25 mouse cellular contexts compared by ENCODE assay signal in genomic region chr4:44963156-44963555, GRCm38 (mm10).
"Had no signal": no experiment of that assay in that cellular context is flagged by ENCODE, and none has a peak within 500 bp of the region (broad histone marks: within the 10 kb centered on the region; RNA-seq: fewer than 3 reads in every experiment).

No protein-coding gene starts in this region.

- DNase-seq: gastrocnemius, postnatal 14 days; gastrocnemius, postnatal 36 days; heart, adult 11 months; heart, adult 2 months; heart, postnatal 10 days; heart, postnatal 4 days; kidney, adult 9 months; kidney, postnatal 10 days; kidney, postnatal 4 days; liver; liver, embryonic 13.5 days had no signal

- H3K4me1 ChIP-seq: heart, embryonic 12.5 days; hindbrain, embryonic 12.5 days; intestine, embryonic 15.5 days; kidney, embryonic 15.5 days; limb, embryonic 10.5 days; limb, embryonic 12.5 days had no signal

- H3K9ac ChIP-seq: heart, embryonic 12.5 days; hindbrain, embryonic 12.5 days; hindbrain, embryonic 14.5 days; intestine, embryonic 15.5 days; kidney, embryonic 15.5 days; limb, embryonic 12.5 days; liver, embryonic 13.5 days had no signal

- H3K4me2 ChIP-seq: heart, embryonic 12.5 days; hindbrain, embryonic 12.5 days; hindbrain, embryonic 14.5 days; intestine, embryonic 15.5 days; kidney, embryonic 15.5 days; limb, embryonic 12.5 days; liver, embryonic 11.5 days; liver, embryonic 13.5 days had no signal

- H3K27me3 ChIP-seq: heart, embryonic 12.5 days; hindbrain, embryonic 12.5 days; intestine, embryonic 15.5 days; kidney, embryonic 15.5 days; limb, embryonic 12.5 days; liver, embryonic 13.5 days had no signal

- H3K9me3 ChIP-seq: heart, embryonic 12.5 days; hindbrain, embryonic 10.5 days; hindbrain, embryonic 12.5 days; intestine, embryonic 15.5 days; kidney, embryonic 15.5 days; limb, embryonic 10.5 days; limb, embryonic 12.5 days; liver, embryonic 13.5 days had no signal

- ATAC-seq: hindbrain, embryonic 16.5 days; inflammation-experienced regulatory T-cells, adult 6 months; intestine, embryonic 15.5 days; intestine, postnatal 0 days had no signal

- H3K4me3 ChIP-seq: heart, adult 2 months; heart, embryonic 12.5 days; hindbrain, embryonic 10.5 days; hindbrain, embryonic 12.5 days; intestine, embryonic 15.5 days; kidney, embryonic 15.5 days; layer of hippocampus, adult 2 months; left cerebral cortex, adult 2 months; limb, embryonic 10.5 days; limb, embryonic 12.5 days; liver, embryonic 13.5 days had no signal

- H3K36me3 ChIP-seq: heart, embryonic 12.5 days; hindbrain, embryonic 10.5 days; hindbrain, embryonic 12.5 days; intestine, embryonic 15.5 days; kidney, embryonic 15.5 days; limb, embryonic 10.5 days; limb, embryonic 12.5 days; liver, embryonic 13.5 days had no signal

- H3K27ac ChIP-seq: heart, adult 2 months; hindbrain, embryonic 10.5 days; hindbrain, embryonic 12.5 days; hindbrain, embryonic 14.5 days; intestine, embryonic 15.5 days; kidney, embryonic 15.5 days; layer of hippocampus, adult 2 months; left cerebral cortex, adult 2 months; limb, embryonic 10.5 days; limb, embryonic 12.5 days; liver, embryonic 13.5 days had no signal
